Mouse (Mus musculus) lung, postnatal 10 days (tissue): ENCODE results near the gene Cers3.

Experiments
- DNase-seq: peaks from one replicate; pipeline ENCODE4 v3.0.0; 2021

The Cers3 gene

GRCm38 (mm10) chr7:66843846-66844245 is 100.5 kb downstream of the Cers3 start:
- peak; percentile 48 for DNase-seq

GRCm38 (mm10) chr7:66846582-66846981 is 103.3 kb downstream of the Cers3 start:
- no peak for DNase-seq

- no peak for DNase-seq
Observed at GRCm38 (mm10) chr7:66847299-66847698, 104.0 kb downstream of the Cers3 start.

GRCm38 (mm10) chr7:66849316-66849715 is 106.0 kb downstream of the Cers3 start:
- DNase-seq, result no peak

- DNase-seq, result peak; percentile 68
Observed at GRCm38 (mm10) chr7:66852164-66852563, 108.9 kb downstream of the Cers3 start.

GRCm38 (mm10) chr7:66857610-66858009 is 114.3 kb downstream of the Cers3 start:
- no peak for DNase-seq

GRCm38 (mm10) chr7:66858247-66859075 is 115.2 kb downstream of the Cers3 start:
- DNase-seq, result peak; percentile 70

GRCm38 (mm10) chr7:66859220-66859619 is 115.9 kb downstream of the Cers3 start:
- no peak for DNase-seq

- peak; percentile 46 for DNase-seq
Observed at GRCm38 (mm10) chr7:66866944-66867718, 123.8 kb downstream of the Cers3 start.

GRCm38 (mm10) chr7:66867719-66868501 is 124.6 kb downstream of the Cers3 start:
- peak; percentile 76 for DNase-seq

GRCm38 (mm10) chr7:66871520-66871919 is 128.2 kb downstream of the Cers3 start:
- peak; percentile 64 for DNase-seq

GRCm38 (mm10) chr7:66871940-66872511 is 128.7 kb downstream of the Cers3 start:
- DNase-seq, result peak; percentile 53

- peak; percentile 16 for DNase-seq
Observed at GRCm38 (mm10) chr7:66873235-66873634, 129.9 kb downstream of the Cers3 start.
